Mouse (Mus musculus) left cerebral cortex, adult 18-20 months (tissue): ENCODE measurements around the gene Stum. TPM values are rescaled to one million over a fixed set of nuclear protein-coding genes. Genes with fewer than 3 reads are reported as not detected.
A peak's percentile ranks its signal among the peaks of the same experiment; 100 is the strongest.
"Not testable (repeated sequence)": the region's sequence is repeated elsewhere in the genome, so short reads cannot be mapped to it uniquely, and the experiment has no call there.

Experiments used
- DNase-seq, 2 experiments: peaks; one replicate each; pipeline ENCODE4 v3.0.0; 2021 to 2022; ENCODE audit warnings: low spot score in 2 of 2, mixed read lengths in 1 of 2
- total RNA-seq, 2 experiments: library from RNA; stranded (reverse); gene quantifications; 2 replicates each; pipeline ENCODE4 v1.2.3; 2021

Stum gene
- total RNA-seq, 2 experiments from 2014 or later, result 171 to 180 TPM

DNA sequence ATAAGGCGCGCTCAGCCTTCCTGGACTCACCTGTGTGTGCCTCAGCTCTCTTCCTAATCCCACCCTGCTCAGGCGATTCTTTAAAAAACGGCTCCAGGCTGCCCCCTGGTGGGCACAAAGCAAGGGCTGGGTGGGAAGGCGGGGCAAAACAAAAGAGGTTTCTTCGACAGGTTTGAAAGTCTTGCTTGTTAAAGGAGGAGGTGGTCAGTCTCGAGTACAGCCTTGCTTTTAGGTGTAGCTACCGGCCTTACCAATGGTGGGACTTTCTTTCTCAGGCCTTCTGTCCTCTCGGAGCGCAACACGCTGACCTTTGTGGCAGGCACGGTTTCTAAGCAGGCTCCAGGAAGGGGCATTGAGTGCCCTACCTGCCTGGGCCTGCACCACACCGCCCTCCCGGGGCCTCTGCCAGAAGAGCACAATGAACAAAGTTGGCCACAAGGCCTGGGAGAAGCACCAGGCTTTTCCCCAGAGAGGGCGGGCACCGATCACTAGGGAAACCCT, 76.1 kb downstream of the Stum start:
- peak in 1 of 2 experiments; percentile 56 for DNase-seq

DNA sequence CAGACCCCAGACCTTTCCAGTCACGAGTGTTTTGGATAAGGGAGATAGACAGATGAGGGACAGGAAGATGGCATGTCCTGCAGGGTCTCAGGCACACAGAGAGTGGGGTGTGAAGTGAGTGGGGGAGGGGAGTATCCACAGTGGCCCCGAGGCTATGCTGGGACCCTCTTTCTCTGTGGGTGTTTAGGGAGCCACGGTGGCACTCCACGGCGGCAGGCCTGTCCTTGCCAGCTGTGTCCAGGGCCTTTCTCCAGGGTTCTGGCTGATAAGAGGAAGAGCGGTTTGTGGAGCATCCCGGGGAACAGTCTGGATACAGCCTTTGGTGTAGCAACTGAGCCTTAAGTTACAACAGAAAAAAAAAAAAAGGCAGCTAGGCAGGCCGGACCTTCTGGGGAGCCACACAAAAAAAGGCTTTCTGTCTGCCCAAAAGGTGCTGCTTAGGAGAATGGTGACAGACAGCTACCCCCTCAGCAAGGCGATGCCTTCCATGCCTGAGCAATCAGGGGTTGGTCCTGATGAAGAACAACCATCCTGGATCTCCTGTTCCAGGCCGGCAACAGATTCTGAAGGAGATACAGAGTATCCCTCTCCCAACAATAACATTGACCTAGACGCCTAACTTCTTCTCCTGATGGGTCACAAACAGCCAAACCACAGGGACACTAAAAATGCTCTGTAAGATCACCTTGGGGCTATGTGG, 76.8 kb downstream of the Stum start:
- DNase-seq, result no peak

- DNase-seq, result no peak
Observed at GRCm38 (mm10) chr1:180405576-180406335, 77.5 kb downstream of the Stum start.

DNA sequence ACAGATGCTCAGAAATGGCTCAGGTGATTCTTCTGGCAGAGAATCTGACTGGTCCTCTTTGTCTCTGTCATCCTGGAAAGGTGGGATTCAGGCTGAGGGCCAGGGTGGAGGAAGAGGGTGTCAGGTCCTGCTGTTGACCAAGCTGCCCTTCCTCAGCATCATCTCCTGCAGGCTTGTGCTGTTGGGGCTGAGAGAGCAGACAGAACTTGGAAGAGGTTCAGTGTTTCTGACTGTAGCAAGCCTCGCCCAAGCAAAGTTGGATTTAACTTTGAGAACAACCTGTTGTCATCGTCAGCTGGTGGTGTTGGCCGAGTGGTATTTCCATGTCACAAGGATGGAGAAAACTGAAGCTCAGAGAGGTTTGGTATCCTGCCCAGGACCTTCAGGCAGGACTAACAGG, 78.6 kb downstream of the Stum start:
- no peak for DNase-seq

GRCm38 (mm10) chr1:180403694-180404606, 79.4 kb downstream of the Stum start:
- no peak for DNase-seq

GRCm38 (mm10) chr1:180403357-180403693, 80.0 kb downstream of the Stum start:
- DNase-seq, result no peak

GRCm38 (mm10) chr1:180402481-180403081, 80.7 kb downstream of the Stum start:
- no peak for DNase-seq

DNA sequence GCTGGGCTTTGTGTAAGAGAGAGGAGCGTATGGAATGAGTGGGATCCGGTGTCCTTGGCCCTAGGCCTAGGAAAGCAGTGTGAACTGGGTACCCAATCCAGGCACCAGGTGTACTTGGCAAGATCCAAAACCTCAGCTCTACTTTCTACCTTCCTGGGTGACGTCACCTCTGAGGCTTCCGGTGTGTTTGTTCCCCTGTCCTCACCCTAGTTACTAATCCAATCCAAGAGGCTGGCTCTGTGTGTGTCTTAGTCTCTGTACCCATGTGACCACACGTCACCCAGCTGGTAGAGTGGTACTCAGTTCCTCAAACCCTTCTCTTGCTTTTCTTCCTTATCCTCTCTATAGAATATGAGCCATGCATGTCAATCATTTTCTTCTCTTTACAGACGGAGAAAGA, 81.6 kb downstream of the Stum start:
- no peak for DNase-seq

DNA sequence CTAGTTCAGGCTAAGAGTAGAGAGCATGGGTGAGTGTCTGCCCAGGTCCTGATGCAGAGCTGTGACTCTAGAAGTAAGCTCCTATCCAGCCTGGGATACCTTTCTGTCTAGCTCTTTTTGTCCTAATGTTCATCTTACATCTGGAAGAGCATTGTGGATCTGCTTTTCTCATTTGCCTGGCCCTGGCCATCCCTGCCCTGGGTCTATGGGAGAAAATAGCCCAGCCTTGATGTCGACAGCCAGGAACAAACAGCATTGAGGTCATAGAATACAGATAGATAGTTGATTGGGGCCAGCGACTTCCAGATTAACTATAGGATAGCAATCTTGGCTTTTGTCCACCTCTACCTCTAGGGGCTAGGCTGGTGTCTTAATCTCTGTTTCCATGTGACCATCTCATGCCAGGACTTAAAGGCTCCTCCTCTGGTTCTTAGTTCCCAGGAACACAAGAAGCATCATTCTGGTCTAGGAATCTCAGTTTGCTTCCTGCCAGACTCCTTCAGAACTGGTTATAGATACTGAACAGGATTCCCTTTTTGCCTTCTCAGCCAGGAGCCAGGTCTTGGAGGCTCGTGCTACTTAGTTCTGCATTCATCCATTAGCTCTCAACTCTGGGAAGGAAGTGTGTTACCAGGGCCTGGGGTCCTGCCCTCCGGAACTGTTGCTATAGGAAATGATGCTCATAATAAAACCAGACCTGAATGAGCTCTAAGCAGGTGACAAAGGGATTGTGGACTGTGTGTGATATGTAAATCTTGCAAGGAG, 82.4 kb downstream of the Stum start:
- DNase-seq, result no peak

DNA sequence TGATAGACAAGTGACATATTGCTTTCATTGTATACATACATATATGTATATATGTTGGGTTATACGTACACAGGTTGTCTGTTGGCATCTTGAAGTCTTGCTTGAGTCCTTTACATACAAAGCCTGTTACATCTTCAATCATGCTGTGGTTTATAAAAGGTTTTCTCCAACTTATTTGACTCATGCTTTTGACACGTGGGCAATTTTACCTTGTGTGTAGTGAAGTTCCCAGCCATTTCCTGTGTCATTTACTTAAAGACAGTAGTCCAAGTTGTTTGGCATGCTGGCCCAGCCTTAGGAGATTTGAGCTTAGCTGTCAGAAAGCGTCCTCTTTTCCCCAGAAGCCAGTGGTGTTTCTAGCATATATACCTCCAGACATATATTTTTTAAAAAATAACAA, 84.9 kb downstream of the Stum start:
- no peak for DNase-seq

GRCm38 (mm10) chr1:180397734-180398133, 85.6 kb downstream of the Stum start:
- no peak for DNase-seq

DNA sequence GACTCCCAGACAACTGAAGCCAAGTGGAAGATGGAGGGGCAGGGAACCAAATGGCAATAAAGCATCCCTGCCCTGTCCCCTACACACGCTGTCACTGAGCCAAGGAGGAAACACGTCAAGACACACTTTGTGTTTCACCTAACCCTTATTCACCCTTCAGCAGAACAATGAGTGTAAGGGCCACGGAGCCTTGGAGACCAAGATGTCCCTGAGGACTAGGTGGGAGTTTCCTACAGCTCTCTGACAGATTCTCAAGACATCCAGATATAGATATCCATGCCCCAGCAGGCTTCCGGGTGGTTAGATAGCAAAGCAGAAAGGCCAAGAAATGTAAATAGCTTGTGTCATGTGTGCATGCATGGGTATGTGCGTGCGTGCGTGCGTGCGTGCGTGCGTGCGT, 89.4 kb downstream of the Stum start:
- DNase-seq, result no peak

DNA sequence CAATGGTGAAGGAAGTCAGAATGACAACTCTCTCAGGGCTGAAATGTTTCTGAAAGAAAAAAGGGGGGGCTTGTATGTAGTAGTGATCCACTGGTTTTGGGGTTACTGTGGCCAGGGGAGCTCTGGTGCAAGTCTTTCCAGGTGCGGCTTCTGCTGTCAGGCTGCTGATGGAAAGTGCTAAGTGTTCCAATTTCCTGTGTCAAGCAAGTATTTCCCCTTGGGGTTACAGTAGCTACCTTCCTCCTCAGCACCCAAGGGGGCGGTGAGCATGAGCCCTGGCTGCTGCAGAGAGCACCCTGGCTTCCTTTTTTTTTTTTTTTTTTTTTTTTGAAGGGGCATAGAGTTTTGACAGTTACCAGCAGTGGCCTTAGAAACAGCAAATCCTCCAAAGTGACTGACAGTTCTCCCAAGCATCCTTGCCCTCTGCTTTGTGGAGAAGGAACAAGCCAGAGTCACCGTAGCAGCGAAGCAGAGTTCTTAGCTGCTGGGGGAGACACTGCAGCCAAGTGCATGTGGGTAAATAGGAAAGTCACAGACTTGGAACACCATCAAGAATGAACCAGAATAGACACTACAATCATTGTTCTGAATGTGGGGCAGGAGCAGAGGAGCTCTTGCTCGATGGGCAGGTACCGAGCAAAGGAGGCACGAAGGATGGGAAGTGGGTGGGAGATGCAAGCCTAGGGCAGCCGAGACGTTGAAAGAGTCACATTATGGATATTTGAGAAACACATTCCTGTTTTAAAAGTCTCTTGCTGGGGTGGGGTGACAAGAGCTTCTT, 90.1 kb downstream of the Stum start:
- DNase-seq, result no peak

DNA sequence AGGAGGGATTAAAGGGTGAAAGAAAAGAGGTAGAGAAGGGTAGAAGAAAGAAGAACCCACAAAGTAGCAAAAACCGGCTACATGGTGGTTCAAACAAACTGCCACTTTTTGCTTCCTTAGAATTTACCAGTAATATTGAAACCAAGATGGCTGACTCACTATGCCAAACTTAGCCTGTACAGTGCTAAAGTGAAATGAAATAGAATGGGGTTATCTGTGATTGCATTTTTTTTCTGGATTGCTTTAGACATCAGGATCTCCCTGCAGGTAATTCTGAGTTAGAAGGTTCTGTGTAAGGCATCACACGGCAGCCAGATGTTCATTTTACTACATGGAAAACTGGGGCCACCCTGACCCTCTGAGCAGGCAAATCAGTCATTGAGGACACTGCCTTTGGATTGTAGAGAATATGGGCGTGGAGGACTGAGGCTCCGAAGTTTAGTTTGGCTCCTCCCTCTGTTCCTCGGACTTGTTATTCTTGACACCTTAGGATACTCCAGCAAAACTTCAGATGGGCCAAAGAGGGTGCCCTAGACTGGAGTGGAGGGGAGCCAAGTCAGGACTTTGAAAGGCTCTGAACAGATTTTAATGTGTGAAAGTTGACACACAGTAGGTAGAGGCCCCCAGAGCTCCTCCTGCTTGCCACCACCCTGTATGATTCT, 91.0 kb downstream of the Stum start:
- no peak for DNase-seq

DNA sequence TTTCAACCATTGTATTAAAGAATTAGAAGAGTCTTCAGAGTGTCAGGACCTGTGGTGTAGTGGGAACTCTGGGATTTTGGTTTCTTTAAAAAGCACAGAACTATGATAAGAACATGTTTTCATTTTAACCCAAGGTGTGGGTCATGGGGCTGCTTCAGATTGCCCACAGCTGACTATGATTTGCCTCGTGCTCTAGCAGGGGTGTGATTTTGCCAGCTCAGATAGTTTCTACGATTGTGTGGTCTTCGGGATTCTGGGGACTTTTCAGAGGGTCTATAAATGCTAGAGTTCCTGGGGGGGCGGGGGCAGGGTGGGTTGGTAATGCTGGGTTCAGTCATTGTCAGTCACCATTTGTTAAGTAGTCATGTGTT, 91.7 kb downstream of the Stum start:
- no peak for DNase-seq

DNA sequence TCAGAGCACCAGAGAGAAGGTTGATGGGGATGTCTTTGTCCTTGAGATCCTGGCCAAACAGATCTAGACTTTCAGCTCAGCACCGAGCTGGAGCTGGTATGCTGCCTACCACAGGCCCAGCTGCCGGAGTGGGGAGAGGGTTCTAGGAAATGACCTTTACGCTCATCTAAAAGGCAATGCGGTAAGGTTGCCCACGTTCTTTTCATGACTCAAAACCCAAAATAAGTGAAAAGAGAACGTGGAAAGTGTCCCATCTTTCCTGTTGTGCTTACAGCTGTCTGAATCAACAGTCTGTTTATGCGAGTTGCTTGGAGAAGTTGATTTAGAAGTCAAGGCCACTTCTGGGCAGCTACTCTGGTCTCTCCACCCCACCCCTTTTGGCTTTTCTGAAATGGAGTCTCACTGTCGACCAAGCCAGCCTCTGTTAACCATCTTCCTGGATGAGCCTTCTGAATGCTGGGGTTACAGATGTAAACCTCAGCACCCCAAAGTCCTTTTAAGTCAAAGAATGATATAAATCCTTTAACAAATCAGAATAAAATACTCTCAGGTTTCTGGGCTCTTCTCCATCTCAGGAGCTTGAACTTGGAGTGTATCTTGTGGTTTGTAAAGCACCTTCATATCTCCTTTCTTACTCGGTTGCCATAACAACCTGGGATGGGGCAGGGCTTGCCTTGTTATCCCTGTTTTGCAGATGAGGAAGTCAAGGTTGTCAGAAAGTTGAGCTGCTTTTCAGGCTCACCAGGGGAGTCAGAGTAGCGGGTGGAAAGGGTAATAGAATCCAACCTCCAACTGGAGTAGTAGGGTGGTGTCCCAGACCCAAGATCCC, 92.3 kb downstream of the Stum start:
- no peak for DNase-seq

GRCm38 (mm10) chr1:180390321-180390731, 93.0 kb downstream of the Stum start:
- DNase-seq, result no peak

- DNase-seq, result not testable (repeated sequence)
Observed at GRCm38 (mm10) chr1:180389213-180389760, 94.0 kb downstream of the Stum start.
